Mouse (Mus musculus) neural tube, embryonic 11.5 days (tissue): ENCODE results near the gene Cyfip2. TPM values are rescaled to one million over a fixed set of nuclear protein-coding genes. Genes with fewer than 3 reads are reported as not detected.

Experiments used
- ATAC-seq: fragments of 200-750 bp; cut with Nextera tagmentation; 2 replicates; pipeline ENCODE4 v1.8.0; 2017; ENCODE audit warnings: moderate number of reproducible peaks, mild to moderate bottlenecking, moderate TSS enrichment, moderate library complexity; ENCODE audit not compliant: insufficient read depth, low FRiP score, low TSS enrichment
- DNase-seq: peaks from one replicate; pipeline ENCODE4 v3.0.0-alpha.2; 2015; ENCODE audit warnings: low spot score
- H3K27ac ChIP-seq: fragments of 300-500 bp; sonication (generic); 2 replicates; pipeline ENCODE4 v1.5.1; 2014; ENCODE audit warnings: low read depth, mild to moderate bottlenecking, low read length
- H3K27me3 ChIP-seq: fragments of 300-500 bp; sonication (generic); 2 replicates; pipeline ENCODE4 v1.6.1; 2014; ENCODE audit warnings: mild to moderate bottlenecking, low read length, mixed read lengths; ENCODE audit not compliant: control insufficient read depth, insufficient read depth
- H3K36me3 ChIP-seq: fragments of 300-500 bp; sonication (generic); 2 replicates; pipeline ENCODE4 v1.6.1; 2014; ENCODE audit warnings: mild to moderate bottlenecking, low read length, moderate library complexity, mixed read lengths; ENCODE audit not compliant: control insufficient read depth, insufficient read depth
- H3K4me1 ChIP-seq: fragments of 300-500 bp; sonication (generic); 2 replicates; pipeline ENCODE4 v1.6.1; 2014; ENCODE audit warnings: low read length, mixed read lengths; ENCODE audit not compliant: control insufficient read depth, insufficient read depth
- H3K4me2 ChIP-seq: fragments of 300-500 bp; sonication (generic); 2 replicates; pipeline ENCODE4 v1.6.1; 2014; ENCODE audit warnings: low read depth, mild to moderate bottlenecking, moderate library complexity
- H3K4me3 ChIP-seq: fragments of 300-500 bp; sonication (generic); 2 replicates; pipeline ENCODE4 v1.5.1; 2014; ENCODE audit warnings: low read depth, low read length
- H3K9ac ChIP-seq: fragments of 300-500 bp; sonication (generic); 2 replicates; pipeline ENCODE4 v1.6.1; 2014; ENCODE audit warnings: mild to moderate bottlenecking, low read length
- H3K9me3 ChIP-seq: fragments of 300-500 bp; sonication (generic); 2 replicates; pipeline ENCODE4 v1.6.1; 2016; ENCODE audit warnings: low read length; ENCODE audit not compliant: control insufficient read depth
- WGBS: fragments of 180-500 bp; shearing (Covaris S2); extraction: QIAGEN DNeasy Blood & Tissue Kit; methylation state at CpG from one replicate; pipeline ENCODE4 v1.1.7; 2014; 5-methylcytosine and 5-hydroxymethylcytosine counted together
- polyA plus RNA-seq: library from polyadenylated mRNA; unstranded; fragments of >200 nt; fragmentation: Nextera tagmentation; extraction: Ambion mirVana; gene quantifications from 2 replicates; pipeline ENCODE4 v1.2.1, GENCODE M21; 2014

The Cyfip2 gene
- polyA plus RNA-seq, 1 experiment from 2014 or later, result 66.4 TPM

GRCm38 (mm10) chr11:46289561-46289960, 23.1 kb downstream of the Cyfip2 start:
- H3K9ac ChIP-seq, result no peak overlapping the region
- ATAC-seq (no peak), DNase-seq (no peak)
- H3K4me3 ChIP-seq, result no peak overlapping the region
- no peaks in the 10 kb centered on the region for H3K36me3 ChIP-seq
- no peaks in the 10 kb centered on the region for H3K27me3 ChIP-seq
- H3K4me2 ChIP-seq, result no peak overlapping the region
- peaks cover 3% of the 10 kb centered on the region; the same call in 1 of the 2 replicates for H3K4me1 ChIP-seq
- no peaks in the 10 kb centered on the region for H3K9me3 ChIP-seq
- no peak overlapping the region for H3K27ac ChIP-seq
- 79% methylated on average over 9 of the region's 9 CpGs for WGBS

GRCm38 (mm10) chr11:46289022-46289421, 23.6 kb downstream of the Cyfip2 start:
- Histone ChIP-seq H3K4me2 (no peak overlapping the region), H3K4me3 (no peak overlapping the region), H3K36me3 (no peaks in the 10 kb centered on the region), H3K9ac (no peak overlapping the region), H3K27me3 (no peaks in the 10 kb centered on the region), H3K9me3 (no peaks in the 10 kb centered on the region), H3K4me1 (peaks cover 3% of the 10 kb centered on the region; the same call in 1 of the 2 replicates), H3K27ac (no peak overlapping the region)
- WGBS, result 54% methylated on average over 4 of the region's 4 CpGs
- DNase-seq, result no peak
- ATAC-seq, result no peak

GRCm38 (mm10) chr11:46288091-46288490, 24.6 kb downstream of the Cyfip2 start:
- H3K4me2 ChIP-seq, result no peak overlapping the region
- ATAC-seq (no peak), DNase-seq (no peak)

GRCm38 (mm10) chr11:46286803-46287202, 25.9 kb downstream of the Cyfip2 start:
- Histone ChIP-seq H3K4me1 (peaks cover 3% of the 10 kb centered on the region; the same call in 1 of the 2 replicates), H3K9ac (no peak overlapping the region), H3K27me3 (no peaks in the 10 kb centered on the region), H3K4me2 (no peak overlapping the region), H3K4me3 (no peak overlapping the region), H3K27ac (no peak overlapping the region), H3K9me3 (no peaks in the 10 kb centered on the region), H3K36me3 (no peaks in the 10 kb centered on the region)
- no peak for ATAC-seq
- WGBS, result 64% methylated on average over 6 of the region's 6 CpGs
- DNase-seq, result no peak

More at GRCm38 (mm10) chr11:46288091-46288490, 24.6 kb downstream of the Cyfip2 start:
- Histone ChIP-seq H3K4me3 (no peak overlapping the region), H3K36me3 (no peaks in the 10 kb centered on the region), H3K27me3 (no peaks in the 10 kb centered on the region), H3K9ac (no peak overlapping the region), H3K9me3 (no peaks in the 10 kb centered on the region), H3K27ac (no peak overlapping the region), H3K4me1 (peaks cover 3% of the 10 kb centered on the region; the same call in 1 of the 2 replicates)
- 76% methylated on average over 5 of the region's 5 CpGs for WGBS

- 94% methylated on average over 6 of the region's 6 CpGs for WGBS
- no peak overlapping the region for H3K9ac ChIP-seq
- H3K4me2 ChIP-seq, result no peak overlapping the region
- no peaks in the 10 kb centered on the region for H3K9me3 ChIP-seq
- peaks cover 2% of the 10 kb centered on the region; the same call in 1 of the 2 replicates for H3K36me3 ChIP-seq
- no peak overlapping the region for H3K4me3 ChIP-seq
- no peaks in the 10 kb centered on the region for H3K27me3 ChIP-seq
- no peak for DNase-seq
- no peak overlapping the region for H3K27ac ChIP-seq
- no peaks in the 10 kb centered on the region for H3K4me1 ChIP-seq
- no peak for ATAC-seq
Measured at GRCm38 (mm10) chr11:46283800-46284199, 28.9 kb downstream of the Cyfip2 start.

- H3K4me1 ChIP-seq, result no peaks in the 10 kb centered on the region
- DNase-seq, result no peak
- H3K27me3 ChIP-seq, result no peaks in the 10 kb centered on the region
- no peak overlapping the region for H3K4me3 ChIP-seq
- H3K4me2 ChIP-seq, result no peak overlapping the region
- no peak overlapping the region for H3K9ac ChIP-seq
- no peaks in the 10 kb centered on the region for H3K9me3 ChIP-seq
- peaks cover 2% of the 10 kb centered on the region; the same call in 1 of the 2 replicates for H3K36me3 ChIP-seq
- WGBS, result 87% methylated on average over 5 of the region's 5 CpGs
- no peak for ATAC-seq
- no peak overlapping the region for H3K27ac ChIP-seq
Measured at GRCm38 (mm10) chr11:46282612-46283011, 30.0 kb downstream of the Cyfip2 start.

- Histone ChIP-seq H3K27me3 (no peaks in the 10 kb centered on the region), H3K9me3 (no peaks in the 10 kb centered on the region), H3K27ac (no peak overlapping the region), H3K4me2 (no peak overlapping the region), H3K9ac (no peak overlapping the region), H3K4me1 (no peaks in the 10 kb centered on the region), H3K4me3 (no peak overlapping the region), H3K36me3 (peaks cover 2% of the 10 kb centered on the region; the same call in 1 of the 2 replicates)
- WGBS, result 90% methylated on average over 12 of the region's 12 CpGs
- no peak for DNase-seq
- ATAC-seq, result no peak
Measured at GRCm38 (mm10) chr11:46278709-46279108, 34.0 kb downstream of the Cyfip2 start.

GRCm38 (mm10) chr11:46278140-46278539, 34.5 kb downstream of the Cyfip2 start:
- 54% methylated on average over 5 of the region's 5 CpGs for WGBS
- no peak for DNase-seq
- peaks cover 2% of the 10 kb centered on the region; the same call in 1 of the 2 replicates for H3K36me3 ChIP-seq

GRCm38 (mm10) chr11:46276778-46277177, 35.9 kb downstream of the Cyfip2 start:
- Histone ChIP-seq H3K4me1 (no peaks in the 10 kb centered on the region), H3K9me3 (no peaks in the 10 kb centered on the region)

More at GRCm38 (mm10) chr11:46278140-46278539, 34.5 kb downstream of the Cyfip2 start:
- H3K27me3 ChIP-seq, result no peaks in the 10 kb centered on the region
- no peaks in the 10 kb centered on the region for H3K9me3 ChIP-seq
- H3K9ac ChIP-seq, result no peak overlapping the region
- no peak overlapping the region for H3K4me3 ChIP-seq
- H3K4me1 ChIP-seq, result no peaks in the 10 kb centered on the region
- H3K27ac ChIP-seq, result no peak overlapping the region
- H3K4me2 ChIP-seq, result no peak overlapping the region
- no peak for ATAC-seq

More at GRCm38 (mm10) chr11:46276778-46277177, 35.9 kb downstream of the Cyfip2 start:
- H3K9ac ChIP-seq, result no peak overlapping the region
- H3K27me3 ChIP-seq, result no peaks in the 10 kb centered on the region
- no peak overlapping the region for H3K4me3 ChIP-seq
- DNase-seq (no peak), ATAC-seq (no peak)
- WGBS, result 50% methylated on average over 5 of the region's 5 CpGs
- H3K27ac ChIP-seq, result no peak overlapping the region
- H3K36me3 ChIP-seq, result peaks cover 4% of the 10 kb centered on the region
- H3K4me2 ChIP-seq, result no peak overlapping the region
